Mouse (Mus musculus): ENCODE measurements at regions not wholly inside any gene's neighbourhood (a gene's known extent, or its start where the extent isn't known, plus 50 kb on each side); places are given as distances from the start of the nearest gene placed in this dataset.

GRCm38 (mm10) chr16:8178946-8179345 is 246.0 kb downstream of the Tmem114 start:
- no peak for TF ChIP-seq POLR2A (IDR thresholded peaks at IDR 0.05; ENCODE audit: extremely low read depth, insufficient read depth, low read length)
- TF ChIP-seq CTCF (IDR thresholded peaks at IDR 0.05; ENCODE audit: low read depth, low read length): no peak

Measured in liver, adult 2 months (tissue).